Mouse (Mus musculus): ENCODE measurements around the gene Zfp53.
A peak's percentile ranks its signal among the peaks of the same experiment; 100 is the strongest.

Zfp53 gene

DNA sequence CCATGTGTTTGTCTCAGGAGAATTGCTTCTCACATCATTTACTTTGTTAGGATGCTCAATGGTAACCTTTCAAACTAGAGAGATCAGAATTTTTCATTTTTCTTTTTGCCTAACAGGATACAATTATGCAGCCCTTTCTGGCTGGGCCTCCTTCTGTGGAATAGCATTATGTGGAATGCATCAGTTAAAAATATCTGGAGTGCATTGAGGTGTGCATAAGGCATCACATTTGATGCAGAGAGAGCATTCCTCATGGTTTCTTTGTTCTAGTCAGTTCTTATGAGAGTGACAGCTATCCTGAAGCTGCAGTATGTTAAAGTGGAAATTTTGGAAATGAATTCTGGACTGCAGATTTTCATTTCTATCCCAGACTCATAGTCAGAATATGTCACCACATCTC, 37.5 kb downstream of the Zfp53 start:
- DNase-seq (ENCODE audit: low spot score), result no peak

DNA sequence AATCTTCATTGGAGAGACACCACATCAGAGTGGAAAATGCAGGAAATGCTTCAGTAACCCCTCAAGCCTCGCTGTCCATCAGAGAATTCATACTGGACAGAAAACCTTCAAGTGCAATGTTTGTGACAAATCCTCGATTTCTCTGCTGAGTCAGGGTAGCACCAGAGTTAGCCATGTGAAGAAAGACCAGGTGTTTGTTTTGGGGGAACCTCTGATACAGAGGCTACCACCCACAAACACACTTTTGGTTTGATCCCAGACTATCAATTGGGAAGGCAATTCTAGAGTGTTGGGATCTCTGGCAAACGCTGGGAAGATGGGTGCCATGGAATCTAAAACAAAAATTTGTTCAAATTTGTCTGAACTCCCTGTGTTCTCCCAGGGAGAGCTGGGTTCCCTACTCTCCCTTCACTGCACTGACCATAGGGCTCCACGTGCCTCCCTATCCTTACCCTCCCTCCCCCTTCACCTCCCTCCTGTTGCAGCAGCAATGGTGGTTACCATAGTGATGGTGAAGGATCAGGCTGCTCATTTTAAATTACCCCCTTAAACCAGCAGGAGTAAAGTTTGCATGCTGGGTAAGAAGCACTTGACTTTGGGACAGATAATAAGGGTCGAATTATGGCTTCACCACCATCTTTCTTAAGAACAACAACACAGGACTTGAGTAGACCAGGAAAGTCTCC, 42.0 kb downstream of the Zfp53 start:
- DNase-seq (ENCODE audit: low spot score), result no peak

DNA sequence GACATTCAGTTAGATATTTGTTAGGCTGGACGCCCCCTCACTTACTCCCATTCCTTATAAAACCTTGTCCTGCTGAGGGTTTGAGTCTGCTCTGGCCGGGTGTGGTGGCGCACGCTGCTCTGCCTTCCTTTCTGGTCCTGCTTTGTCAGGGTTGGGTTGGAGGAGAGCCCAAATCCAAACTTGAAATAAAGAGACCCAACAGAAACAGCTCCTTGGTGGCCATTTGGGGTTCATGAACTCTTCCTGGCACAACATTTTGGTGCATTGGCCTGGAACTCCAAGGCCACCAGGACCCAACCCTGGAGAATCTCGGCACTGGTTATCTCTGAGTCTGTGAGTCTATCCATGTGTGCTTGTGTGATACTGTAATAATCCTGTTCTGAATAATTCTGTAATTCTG, 42.8 kb downstream of the Zfp53 start:
- DNase-seq (ENCODE audit: low spot score), result no peak

DNA sequence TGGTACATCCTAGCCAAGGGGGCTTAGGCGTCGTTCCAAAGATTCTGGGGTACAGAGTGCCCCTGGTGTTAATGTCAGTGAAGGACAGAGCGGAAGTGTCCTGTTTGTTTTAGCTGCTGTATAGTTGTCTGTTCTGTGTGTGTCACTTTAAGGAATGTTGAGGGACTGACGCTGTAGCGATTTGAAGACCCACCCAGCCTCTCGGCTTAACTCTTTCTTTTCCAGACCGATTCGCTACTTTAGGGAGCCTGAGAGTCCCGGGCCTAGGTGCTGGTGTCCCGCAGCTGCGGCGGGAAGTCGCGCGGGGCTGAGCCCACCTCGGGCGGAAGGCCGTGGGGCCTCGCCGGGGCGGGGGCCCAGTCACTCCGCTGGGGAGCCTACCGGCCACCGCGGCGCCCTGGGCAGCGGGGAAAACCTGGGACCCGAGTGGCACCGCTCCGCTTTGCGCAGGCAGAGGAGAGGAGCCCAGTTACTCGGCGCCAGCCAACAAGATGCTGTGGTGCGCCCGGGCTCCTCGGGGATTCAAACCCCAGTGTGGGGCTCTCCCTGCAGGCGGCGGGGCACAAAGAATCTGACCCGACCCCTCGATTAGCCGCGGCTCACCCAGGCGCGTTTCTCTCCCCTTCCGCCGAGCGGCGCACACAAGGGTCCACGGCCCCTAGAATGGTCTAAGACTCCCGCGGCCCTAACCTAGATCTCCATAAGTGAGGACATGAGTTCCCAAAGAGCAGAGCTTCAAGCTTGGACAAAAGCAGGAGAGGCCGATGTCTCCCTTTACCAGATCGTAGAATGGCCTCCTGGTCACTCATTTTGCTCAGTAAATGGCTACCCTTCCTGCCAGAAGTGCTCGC, 43.5 kb downstream of the Zfp53 start:
- peak; percentile 70 for DNase-seq (ENCODE audit: low spot score)

DNA sequence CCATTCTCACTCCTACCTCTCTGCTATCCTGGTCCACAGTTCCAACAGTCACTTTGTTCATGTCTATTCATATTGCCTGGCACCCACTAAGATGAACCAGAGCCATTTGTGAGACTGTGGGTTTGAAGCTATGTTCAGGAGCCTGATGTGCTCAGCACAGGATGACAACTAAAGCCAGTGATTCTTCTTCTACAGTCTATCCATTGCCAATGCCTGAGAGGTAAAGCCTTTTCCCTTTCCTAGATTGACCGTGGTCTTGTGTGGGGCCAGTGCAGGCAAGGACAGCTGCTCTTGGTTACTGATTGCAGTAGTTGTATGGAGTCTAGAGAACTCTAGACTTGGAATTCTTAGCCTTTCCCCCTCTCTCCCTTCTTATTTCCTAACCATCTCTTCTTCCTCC, 45.2 kb downstream of the Zfp53 start:
- DNase-seq (ENCODE audit: low spot score), result no peak

DNA sequence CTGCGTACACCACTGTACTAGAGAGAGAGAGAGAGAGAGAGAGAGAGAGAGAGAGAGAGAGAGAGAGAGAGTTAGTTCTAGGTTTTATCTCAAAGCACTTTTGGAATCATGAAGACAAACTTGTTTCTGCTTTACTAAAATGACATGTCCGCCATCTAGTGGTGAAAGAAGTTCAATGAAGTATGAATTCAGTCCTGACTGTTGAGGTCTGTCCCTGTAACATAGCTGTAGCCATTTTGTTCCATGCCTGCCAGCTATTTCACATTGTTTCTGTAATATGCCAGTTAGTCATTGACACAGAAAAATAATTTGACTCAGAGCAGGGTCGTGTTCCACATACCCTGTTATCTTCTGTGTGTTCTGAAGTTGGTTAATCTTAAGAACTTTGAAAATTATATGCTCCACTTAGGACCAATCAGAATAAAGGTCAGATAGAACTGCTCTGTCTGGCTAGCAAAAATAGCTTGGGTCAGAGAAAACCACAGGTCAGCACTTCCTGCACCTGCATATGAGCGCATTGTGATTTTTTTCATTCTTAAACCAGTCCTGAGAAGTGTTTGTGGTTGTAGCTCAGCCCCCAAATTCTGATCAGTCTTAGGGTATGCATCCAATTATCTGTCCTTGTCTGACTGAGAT, 45.8 kb downstream of the Zfp53 start:
- peak; percentile 50 for DNase-seq (ENCODE audit: low spot score)

DNA sequence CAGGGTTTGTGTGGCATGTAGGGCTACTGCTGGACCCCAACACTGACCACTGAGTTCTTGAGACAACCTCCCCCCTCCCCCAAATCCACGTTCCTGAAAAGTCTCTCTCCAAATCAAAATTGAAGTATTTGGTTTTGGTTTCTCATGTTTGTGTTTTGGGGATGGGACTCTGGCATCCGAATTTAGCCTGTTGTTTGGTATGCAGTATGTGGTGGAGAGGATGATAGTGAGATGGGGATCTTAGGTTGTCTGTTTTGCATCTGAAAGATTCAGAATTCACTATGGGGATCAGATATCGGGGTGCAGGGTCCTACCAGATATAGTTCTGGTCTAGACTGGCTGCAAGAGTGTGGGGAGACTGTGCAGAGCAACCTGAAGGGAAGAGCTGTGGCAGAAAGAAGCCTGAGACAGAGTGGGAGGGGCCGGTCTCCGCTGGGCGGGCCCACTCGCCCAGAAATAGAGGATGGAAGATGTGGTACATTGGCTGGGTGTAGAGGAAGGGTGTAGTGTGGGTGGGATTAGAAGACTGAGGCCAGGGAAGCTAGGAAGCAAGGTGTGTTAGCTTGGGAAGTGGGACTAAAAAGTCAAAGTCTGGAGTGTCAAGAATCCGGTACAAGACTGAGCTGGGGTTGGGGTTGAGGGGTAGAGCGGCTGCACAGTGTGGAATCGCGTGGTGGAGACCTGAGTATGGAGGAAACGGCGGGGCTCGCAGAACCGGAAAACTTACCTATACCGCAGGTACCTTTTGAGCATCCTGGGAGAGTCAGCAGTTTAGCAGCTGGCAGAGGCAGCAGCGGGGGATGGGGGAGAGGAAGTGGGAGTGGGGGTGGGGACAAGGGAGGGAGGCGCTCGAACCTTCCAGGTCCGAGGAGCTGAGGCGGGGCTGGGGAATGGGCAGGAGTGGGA, 46.6 kb downstream of the Zfp53 start, which contains the start of gene Zfp52:
Gene Zfp52 (plus strand): TSS at position 444 of the 906 bp plus-strand sequence.
- DNase-seq (ENCODE audit: low spot score), result peak; percentile 48

DNA sequence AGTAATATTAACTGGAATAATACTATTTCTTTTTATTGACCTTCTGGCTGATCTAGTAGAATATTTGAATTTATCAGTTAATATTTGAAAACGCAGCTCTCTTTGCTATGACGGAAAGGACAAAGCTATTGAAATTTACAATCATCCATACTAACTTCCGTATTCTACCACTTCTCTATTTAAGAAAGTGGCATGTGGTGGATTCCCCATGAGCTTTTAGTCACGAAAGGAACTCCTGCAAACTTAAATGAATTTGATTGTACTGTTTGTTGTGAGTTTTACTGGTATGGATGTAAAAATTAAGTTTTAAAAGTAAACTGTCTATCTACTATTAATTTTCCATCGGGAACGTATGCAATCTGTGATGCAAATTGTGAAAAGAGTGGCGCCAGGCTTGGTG, 47.3 kb downstream of the Zfp53 start:
- no peak for DNase-seq (ENCODE audit: low spot score)

DNA sequence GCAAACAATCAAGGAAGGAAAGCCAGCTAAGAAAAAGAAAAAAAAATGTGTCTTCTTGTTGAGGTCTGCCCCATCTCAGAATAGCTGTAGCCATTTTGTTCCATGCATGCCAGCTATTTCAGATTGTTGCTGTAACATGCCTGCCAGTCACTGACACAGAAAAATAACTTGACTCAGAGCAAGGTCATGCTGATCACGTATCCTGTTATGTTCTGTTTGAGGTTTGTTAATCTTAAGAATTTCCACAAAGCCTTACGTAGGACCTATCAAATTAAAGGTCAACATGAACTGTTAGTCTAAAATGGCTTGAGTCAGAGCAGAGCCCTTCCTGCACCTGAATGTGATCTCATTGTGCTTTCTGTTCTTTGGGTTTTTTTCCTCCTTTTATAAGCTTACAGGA, 47.9 kb downstream of the Zfp53 start:
- DNase-seq (ENCODE audit: low spot score), result no peak

DNA sequence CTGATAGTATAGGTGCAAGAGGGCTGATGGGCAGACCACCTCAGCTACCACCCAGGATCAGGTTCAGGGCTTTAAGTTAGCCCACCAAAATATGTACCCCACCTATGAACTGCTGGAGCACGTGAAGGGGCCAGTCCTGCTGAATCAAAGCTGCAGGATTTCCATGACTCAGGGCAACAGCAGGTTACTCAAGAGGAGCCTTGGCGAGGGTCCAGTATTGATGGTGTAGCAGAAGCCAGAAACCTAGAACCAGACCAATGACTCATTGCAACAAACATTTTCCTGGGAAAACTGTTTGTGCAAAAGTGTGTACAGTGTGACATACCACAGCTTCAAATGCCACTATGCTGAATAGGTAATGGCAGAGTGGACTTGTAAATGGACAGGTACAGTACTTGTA, 69.0 kb downstream of the Zfp53 start:
- DNase-seq (ENCODE audit: low spot score), result no peak

All from ovary, postnatal 14 days (tissue).